ENCODE assay signal across 30 mouse cellular contexts in genomic region chr1:90936990-90937389, GRCm38 (mm10). TPM values are rescaled to one million over a fixed set of nuclear protein-coding genes. Genes with fewer than 3 reads are reported as not detected.
"Had no signal": no experiment of that assay in that cellular context is flagged by ENCODE, and none has a peak within 500 bp of the region (broad histone marks: within the 10 kb centered on the region; RNA-seq: fewer than 3 reads in every experiment).

No protein-coding gene starts in this region.

- H3K27ac ChIP-seq: heart, adult 2 months; heart, embryonic 13.5 days; heart, embryonic 15.5 days; hindbrain, embryonic 12.5 days; hindbrain, embryonic 14.5 days; kidney, embryonic 15.5 days; layer of hippocampus, adult 2 months; left cerebral cortex, adult 2 months; limb, embryonic 10.5 days; limb, embryonic 12.5 days; liver, embryonic 13.5 days had no signal

- H3K27me3 ChIP-seq: hindbrain, embryonic 12.5 days; kidney, embryonic 15.5 days; limb, embryonic 12.5 days; liver, embryonic 13.5 days had no signal

- ATAC-seq: hindbrain, embryonic 16.5 days; inflammation-experienced regulatory T-cells, adult 6 months had no signal

- H3K4me3 ChIP-seq: heart, adult 2 months; heart, embryonic 13.5 days; heart, embryonic 15.5 days; hindbrain, embryonic 12.5 days; kidney, embryonic 15.5 days; layer of hippocampus, adult 2 months; left cerebral cortex, adult 2 months; limb, embryonic 10.5 days; limb, embryonic 12.5 days; liver, embryonic 13.5 days had no signal

- H3K36me3 ChIP-seq: heart, embryonic 13.5 days; heart, embryonic 15.5 days; hindbrain, embryonic 12.5 days; kidney, embryonic 15.5 days; limb, embryonic 10.5 days; limb, embryonic 12.5 days; liver, embryonic 13.5 days had no signal

- H3K9ac ChIP-seq: heart, embryonic 13.5 days; heart, embryonic 15.5 days; hindbrain, embryonic 12.5 days; hindbrain, embryonic 14.5 days; kidney, embryonic 15.5 days; limb, embryonic 12.5 days; liver, embryonic 13.5 days had no signal

- H3K4me2 ChIP-seq: heart, embryonic 11.5 days; heart, embryonic 13.5 days; heart, embryonic 15.5 days; hindbrain, embryonic 12.5 days; hindbrain, embryonic 14.5 days; kidney, embryonic 15.5 days; limb, embryonic 12.5 days; liver, embryonic 11.5 days; liver, embryonic 13.5 days had no signal

- H3K4me1 ChIP-seq: hindbrain, embryonic 12.5 days; kidney, embryonic 15.5 days; limb, embryonic 10.5 days; limb, embryonic 12.5 days; liver, embryonic 13.5 days had no signal

- H3K9me3 ChIP-seq: heart, embryonic 13.5 days; heart, embryonic 15.5 days; hindbrain, embryonic 12.5 days; kidney, embryonic 15.5 days; limb, embryonic 10.5 days; limb, embryonic 12.5 days; liver, embryonic 13.5 days had no signal

- DNase-seq: gastrocnemius, postnatal 14 days; gastrocnemius, postnatal 36 days; heart, adult 11 months; heart, adult 2 months; heart, postnatal 14 days; heart, postnatal 36 days; kidney, adult 11 months; kidney, adult 2 months; kidney, adult 9 months; kidney, postnatal 10 days; kidney, postnatal 25 days; kidney, postnatal 4 days; liver; liver, embryonic 13.5 days had no signal

RNA-seq across cellular contexts. Expression of gene Prlh, which starts 15.9 kb away (rescaled TPM):
- polyA plus RNA-seq: gonadal fat pad, adult 2 months; heart, adult 2 months; heart, embryonic 11.5 days; heart, embryonic 13.5 days; heart, embryonic 15.5 days; heart, postnatal 0 days; hindbrain, embryonic 12.5 days; hindbrain, embryonic 14.5 days; hindbrain, embryonic 16.5 days; inflammation-experienced regulatory T-cells, adult 6 months; kidney, adult 2 months; kidney, embryonic 15.5 days; limb, embryonic 10.5 days; limb, embryonic 12.5 days; limb, embryonic 14.5 days; liver, embryonic 11.5 days had no signal

RNA-seq across cellular contexts. Expression of gene Mlph, which starts 22.1 kb away (rescaled TPM):
- polyA plus RNA-seq: inflammation-experienced regulatory T-cells, adult 6 months; liver, embryonic 11.5 days had no signal

RNA-seq across cellular contexts. Expression of gene Rab17, which starts 32.5 kb away (rescaled TPM):
- polyA plus RNA-seq: hindbrain, embryonic 14.5 days; inflammation-experienced regulatory T-cells, adult 6 months had no signal
